Mouse (Mus musculus) hindbrain, postnatal 0 days (tissue): ENCODE results near the gene Skap2. TPM values are rescaled to one million over a fixed set of nuclear protein-coding genes. Genes with fewer than 3 reads are reported as not detected.

Source experiments
- ATAC-seq: fragments of 200-750 bp; cut with Nextera tagmentation; 2 replicates; pipeline ENCODE4 v1.8.0; 2017; ENCODE audit warnings: mild to moderate bottlenecking, moderate TSS enrichment, moderate library complexity
- DNase-seq: peaks from one replicate; pipeline ENCODE4 v3.0.0-alpha.2; 2015; ENCODE audit warnings: low spot score
- H3K27ac ChIP-seq: fragments of 300-500 bp; sonication (generic); 2 replicates; pipeline ENCODE4 v1.5.1; 2014; ENCODE audit warnings: mild to moderate bottlenecking
- H3K27me3 ChIP-seq: fragments of 300-500 bp; sonication (generic); 2 replicates; pipeline ENCODE4 v1.6.1; 2014; ENCODE audit warnings: low read length, mixed read lengths; ENCODE audit not compliant: insufficient read depth
- H3K36me3 ChIP-seq: fragments of 300-500 bp; sonication (generic); 2 replicates; pipeline ENCODE4 v1.6.1; 2014; ENCODE audit warnings: low read length, mixed read lengths; ENCODE audit not compliant: insufficient read depth
- H3K4me1 ChIP-seq: fragments of 300-500 bp; sonication (generic); 2 replicates; pipeline ENCODE4 v1.6.1; 2014; ENCODE audit warnings: antibody characterized with exemption, low read length, mixed read lengths; ENCODE audit not compliant: insufficient read depth
- H3K4me2 ChIP-seq: fragments of 300-500 bp; sonication (generic); 2 replicates; pipeline ENCODE4 v1.6.1; 2014; ENCODE audit warnings: low read depth, mild to moderate bottlenecking, low read length, moderate library complexity, mixed read lengths
- H3K4me3 ChIP-seq: fragments of 300-500 bp; sonication (generic); 2 replicates; pipeline ENCODE4 v1.5.1; 2014; ENCODE audit warnings: low read length
- H3K9ac ChIP-seq: fragments of 300-500 bp; sonication (generic); replicated peaks from 2 replicates; pipeline ENCODE4 v1.6.1; 2014; ENCODE audit warnings: mild to moderate bottlenecking, low read length, moderate library complexity, mixed read lengths
- H3K9me3 ChIP-seq: fragments of 300-500 bp; sonication (generic); 2 replicates; pipeline ENCODE4 v1.6.1; 2016; ENCODE audit warnings: low read length, mixed read lengths
- CTCF ChIP-seq: IDR thresholded peaks from 2 replicates; pipeline ENCODE4 v1.5.1; 2016; ENCODE audit warnings: antibody characterized with exemption, control low read depth, low read depth
- WGBS: fragments of 180-500 bp; shearing (Covaris S2); extraction: QIAGEN DNeasy Blood & Tissue Kit; methylation state at CpG from one replicate; pipeline ENCODE4 v1.1.7; 2014; 5-methylcytosine and 5-hydroxymethylcytosine counted together
- polyA plus RNA-seq: library from polyadenylated mRNA; unstranded; fragments of >200 nt; fragmentation: Nextera tagmentation; extraction: Ambion mirVana; gene quantifications from 2 replicates; pipeline ENCODE4 v1.2.1, GENCODE M21; 2015
- total RNA-seq: library from RNA; depleted of rRNA; stranded (reverse); fragments of >200 nt; gene quantifications from 2 replicates; pipeline ENCODE4 v1.2.3, GENCODE M21; 2014

Gene Skap2
- total and polyA plus RNA-seq, 2 experiments from 2014 or later, result 11.1 to 28.1 TPM

DNA sequence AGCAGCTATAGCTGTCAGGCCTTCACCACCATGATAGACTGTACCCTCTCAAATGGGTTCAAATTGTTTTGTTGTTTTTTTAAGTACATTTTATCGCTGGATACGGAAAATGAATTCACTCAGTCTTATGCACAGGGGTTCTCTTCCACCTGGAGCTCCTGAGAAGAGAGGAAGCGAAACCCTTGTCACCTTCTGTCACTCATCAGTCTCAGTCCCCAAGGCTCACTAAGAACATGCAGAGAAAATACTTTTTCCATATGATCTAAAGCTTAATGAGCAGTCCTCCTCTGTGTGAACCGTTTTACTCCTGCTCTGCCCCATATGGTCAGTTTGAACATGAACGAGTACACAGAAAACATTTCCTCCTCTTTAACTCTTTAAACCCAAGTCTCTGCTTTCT is 7.9 kb upstream of the Skap2 start:
- 78% methylated on average over 5 of the region's 5 CpGs for WGBS
- no peak for ATAC-seq
- Histone ChIP-seq H3K4me1 (no peaks in the 10 kb centered on the region), H3K9ac (no peak overlapping the region), H3K36me3 (no peaks in the 10 kb centered on the region), H3K9me3 (no peaks in the 10 kb centered on the region), H3K4me2 (no peak overlapping the region), H3K27me3 (no peaks in the 10 kb centered on the region), H3K27ac (no peak overlapping the region), H3K4me3 (no peak overlapping the region)
- no peak for DNase-seq
- TF ChIP-seq CTCF, result no peak

DNA sequence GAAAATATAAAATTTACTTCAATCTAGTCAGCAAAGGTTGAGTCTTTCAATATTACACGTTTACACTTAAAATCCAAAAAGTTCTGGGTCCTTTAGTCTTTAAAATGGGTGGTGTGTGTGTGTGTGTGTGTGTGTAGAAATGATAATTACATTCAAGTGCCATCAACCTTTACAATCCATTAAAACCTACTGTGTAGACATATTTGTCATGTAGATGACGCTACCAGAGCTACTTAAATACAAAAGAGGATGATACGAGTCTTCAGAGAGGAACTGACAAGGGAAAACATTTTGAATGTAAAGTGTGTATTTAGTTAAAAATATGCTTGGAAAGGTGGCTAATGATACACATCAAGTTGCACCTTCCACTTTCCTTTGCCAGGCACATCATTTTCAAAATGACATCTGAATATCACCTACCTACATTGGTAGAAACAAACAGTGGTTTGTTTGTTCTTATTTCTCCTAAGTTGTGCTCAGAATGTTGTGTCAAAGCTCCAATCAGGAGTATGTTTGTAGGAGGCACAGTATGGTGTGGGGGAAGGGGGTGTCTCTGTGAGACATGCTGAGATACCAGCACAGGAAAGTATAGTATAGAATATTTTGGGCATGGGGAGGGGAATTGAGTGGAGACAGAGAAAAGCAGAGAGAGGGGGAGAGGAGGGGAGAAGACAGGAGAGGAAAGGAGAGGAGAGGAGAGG is 1.0 kb upstream of the Skap2 start:
- WGBS, result 11% methylated on average over 3 of the region's 3 CpGs
- DNase-seq (no peak), ATAC-seq (no peak)
- H3K4me3 ChIP-seq, result peak overlapping the region; percentile 65
- H3K36me3 ChIP-seq, result no peaks in the 10 kb centered on the region
- H3K27ac ChIP-seq, result no peak overlapping the region
- H3K4me2 ChIP-seq, result peak overlapping the region; percentile 90
- no peak for TF ChIP-seq CTCF
- peaks cover 26% of the 10 kb centered on the region; the same call in 1 of the 2 replicates for H3K27me3 ChIP-seq
- H3K4me1 ChIP-seq, result 0 out of 2 replicates have a peak, but pooled peaks cover 6% of the 10 kb centered on the region
- no peaks in the 10 kb centered on the region for H3K9me3 ChIP-seq
- H3K9ac ChIP-seq, result peak overlapping the region; percentile 48

DNA sequence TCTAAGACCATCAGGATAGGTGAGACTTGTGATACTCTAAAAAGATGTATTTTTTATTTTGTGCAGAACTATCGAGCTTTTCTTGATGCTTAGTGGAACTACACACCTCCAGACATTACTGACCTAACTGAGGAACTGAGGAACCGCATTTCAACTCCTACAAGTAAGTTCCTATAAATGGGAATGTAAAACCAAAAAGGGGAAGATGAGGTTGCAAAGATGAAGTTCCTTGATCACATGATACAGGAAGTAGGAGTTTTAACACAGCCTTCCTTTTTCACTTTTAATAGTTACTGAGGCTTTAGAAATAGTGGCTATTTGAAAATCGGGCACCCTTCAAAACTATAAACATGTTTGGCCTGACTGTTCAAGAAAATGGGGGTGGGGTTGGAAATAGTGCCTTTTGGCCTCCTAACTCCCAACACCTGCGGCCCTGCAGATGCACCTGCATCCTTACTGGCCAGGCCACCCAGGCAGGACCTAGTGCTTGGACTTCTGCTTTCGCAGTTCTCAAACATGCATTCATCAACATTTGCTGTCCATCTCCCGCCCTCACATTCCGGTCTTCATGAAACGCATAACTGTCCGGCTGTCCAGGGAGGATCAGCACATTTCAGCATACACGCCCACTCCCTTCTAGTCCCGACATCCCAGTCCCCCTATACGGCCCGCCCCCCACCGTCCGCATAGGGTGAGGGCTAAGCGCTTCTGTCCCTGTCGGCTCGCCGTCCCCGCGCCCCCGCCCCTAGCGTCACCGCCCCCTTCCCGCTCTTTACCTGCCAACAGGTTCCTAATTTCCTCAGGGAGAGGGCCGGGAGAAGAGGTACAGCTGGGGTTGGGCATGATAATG is 565 bp downstream of the Skap2 start:
- DNase-seq (peak; percentile 63), ATAC-seq (peak; percentile 77)
- Histone ChIP-seq H3K27me3 (peaks cover 41% of the 10 kb centered on the region), H3K4me2 (peak overlapping the region; percentile 90), H3K36me3 (no peaks in the 10 kb centered on the region), H3K9ac (peak overlapping the region; percentile 48), H3K27ac (peak overlapping the region; percentile 58), H3K4me1 (0 out of 2 replicates have a peak, but pooled peaks cover 6% of the 10 kb centered on the region), H3K4me3 (peak overlapping the region; percentile 65), H3K9me3 (no peaks in the 10 kb centered on the region)
- 8% methylated on average over 26 of the region's 26 CpGs for WGBS
- no peak for TF ChIP-seq CTCF

DNA sequence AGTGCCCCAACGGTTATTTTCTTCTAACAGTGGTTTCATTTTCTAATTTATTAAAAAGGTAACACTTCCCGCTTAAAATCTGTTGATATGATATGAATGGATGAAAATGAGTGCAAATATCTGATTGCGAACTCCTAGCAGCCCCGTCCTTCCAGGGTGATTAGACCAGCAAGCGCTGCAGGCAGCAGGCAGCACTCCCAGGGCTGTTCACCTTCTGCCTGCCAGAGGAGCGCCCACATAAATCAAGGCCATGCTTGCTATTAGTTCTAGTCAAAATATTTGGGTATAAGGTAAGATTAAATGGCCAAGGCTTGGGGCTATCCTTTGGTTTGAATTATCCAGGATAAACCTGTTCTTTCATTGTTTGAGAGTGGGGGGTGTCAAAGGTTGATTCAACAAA is 3.0 kb downstream of the Skap2 start:
- ATAC-seq (no peak), DNase-seq (no peak)
- H3K4me1 ChIP-seq, result 0 out of 2 replicates have a peak, but pooled peaks cover 6% of the 10 kb centered on the region
- 67% methylated on average over 6 of the region's 6 CpGs for WGBS
- no peaks in the 10 kb centered on the region for H3K9me3 ChIP-seq
- TF ChIP-seq CTCF, result no peak
- H3K36me3 ChIP-seq, result no peaks in the 10 kb centered on the region
- H3K9ac ChIP-seq, result no peak overlapping the region
- H3K4me3 ChIP-seq, result no peak overlapping the region
- H3K27ac ChIP-seq, result no peak overlapping the region
- no peak overlapping the region for H3K4me2 ChIP-seq
- H3K27me3 ChIP-seq, result peaks cover 53% of the 10 kb centered on the region

DNA sequence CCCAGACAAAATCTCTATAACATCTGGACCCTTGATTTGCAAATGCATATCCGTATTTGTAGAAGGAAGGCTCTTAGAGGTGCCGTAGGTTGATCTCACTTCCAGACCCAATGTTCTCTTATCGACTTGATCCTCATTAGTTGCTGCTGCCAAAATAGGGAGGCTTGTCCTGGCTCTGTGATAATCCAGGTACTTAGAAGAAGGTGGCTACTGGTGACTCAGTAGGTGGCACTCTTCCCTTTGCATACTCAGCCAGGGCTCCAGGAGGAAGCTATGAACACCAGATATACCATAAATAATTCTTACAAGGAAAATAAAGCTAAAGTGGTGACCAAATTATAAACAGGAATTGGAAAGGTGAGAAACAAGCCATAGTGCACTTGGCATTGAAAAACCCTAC is 3.6 kb downstream of the Skap2 start:
- H3K9ac ChIP-seq, result no peak overlapping the region
- no peak overlapping the region for H3K4me2 ChIP-seq
- no peak overlapping the region for H3K4me3 ChIP-seq
- no peaks in the 10 kb centered on the region for H3K9me3 ChIP-seq
- peaks cover 59% of the 10 kb centered on the region for H3K27me3 ChIP-seq
- TF ChIP-seq CTCF, result peak; percentile 41
- no peaks in the 10 kb centered on the region for H3K36me3 ChIP-seq
- DNase-seq (peak; percentile 46), ATAC-seq (no peak)
- 0 out of 2 replicates have a peak, but pooled peaks cover 6% of the 10 kb centered on the region for H3K4me1 ChIP-seq
- WGBS, result 57% methylated on average over 3 of the region's 3 CpGs
- no peak overlapping the region for H3K27ac ChIP-seq

DNA sequence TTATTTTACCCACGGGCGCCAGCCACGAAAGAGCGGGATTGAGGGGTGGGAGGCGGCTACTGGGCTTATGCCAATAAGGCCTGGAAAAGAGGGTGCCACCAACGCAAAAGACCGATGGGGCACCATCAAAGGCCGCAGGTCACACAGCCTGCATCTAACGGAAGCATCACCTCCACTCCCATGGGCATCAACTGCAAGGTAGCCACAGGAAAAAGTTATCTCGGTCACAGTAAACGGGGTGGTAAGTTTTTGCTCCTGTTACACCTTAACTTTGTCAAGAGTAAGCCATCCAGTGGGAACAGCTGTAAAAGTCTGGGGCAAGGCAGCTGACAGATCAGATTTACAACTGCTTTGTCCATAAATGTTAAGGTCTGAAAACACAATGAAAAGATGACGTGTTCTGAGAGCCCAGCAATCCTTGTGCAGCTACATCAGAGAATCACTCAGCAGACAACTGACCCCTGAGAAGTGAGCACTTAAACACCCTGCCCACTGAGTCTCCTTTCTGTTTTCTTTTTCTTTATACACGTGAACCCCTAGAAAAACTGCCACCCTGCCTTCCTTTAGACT is 5.6 kb downstream of the Skap2 start:
- peak overlapping the region; percentile 6; the same call in 1 of the 2 replicates for H3K4me3 ChIP-seq

More for the DNA sequence above, 5.6 kb downstream of the Skap2 start:
- H3K27ac ChIP-seq, result no peak overlapping the region
- 16% methylated on average over 13 of the region's 13 CpGs for WGBS
- no peak for TF ChIP-seq CTCF
- no peaks in the 10 kb centered on the region for H3K9me3 ChIP-seq
- DNase-seq (no peak), ATAC-seq (no peak)
- no peaks in the 10 kb centered on the region for H3K36me3 ChIP-seq
- no peaks in the 10 kb centered on the region for H3K4me1 ChIP-seq
- H3K9ac ChIP-seq, result 0 out of 2 replicates have a peak overlapping the region, but pooled peaks have one; percentile 13
- peaks cover 69% of the 10 kb centered on the region for H3K27me3 ChIP-seq
- H3K4me2 ChIP-seq, result peak overlapping the region; percentile 42; the same call in 1 of the 2 replicates
